27 mouse cellular contexts compared by ENCODE assay signal in the genomic region with DNA sequence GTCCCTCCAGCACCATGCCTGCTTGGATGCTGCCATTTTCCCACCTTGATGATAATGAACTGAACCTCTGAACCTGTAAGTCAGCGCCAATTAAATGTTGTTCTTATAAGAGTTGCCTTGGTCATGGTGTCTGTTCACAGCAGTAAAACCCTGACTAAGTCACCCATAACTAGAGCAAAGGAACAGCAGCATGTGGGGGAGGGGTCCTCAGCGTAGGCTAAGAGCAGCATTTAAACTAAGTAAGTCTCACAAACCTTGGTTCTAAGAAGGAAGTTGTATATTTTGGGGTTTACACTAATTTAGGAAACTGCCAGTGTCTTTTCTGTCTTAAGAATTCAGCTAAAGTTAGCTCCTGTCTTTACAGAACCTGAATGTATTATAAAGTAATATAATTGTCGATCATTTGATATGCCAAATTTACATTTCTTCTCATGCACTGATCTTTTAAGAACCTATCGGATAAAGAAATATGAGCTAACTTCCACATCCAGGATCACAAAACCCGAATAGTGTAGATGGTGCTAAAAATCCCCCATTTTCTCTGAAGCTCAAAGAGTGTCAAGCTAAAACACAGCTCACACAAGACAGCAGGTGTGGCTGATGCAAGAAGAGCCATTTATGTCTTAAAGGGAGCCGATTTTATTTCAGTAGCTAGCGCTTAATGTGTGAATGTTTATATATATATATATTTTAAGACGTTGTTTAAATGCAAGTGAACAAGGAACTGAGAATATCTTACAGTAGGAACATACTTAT. TPM values are rescaled to one million over a fixed set of nuclear protein-coding genes. Genes with fewer than 3 reads are reported as not detected.
"Had no signal": no experiment of that assay in that cellular context is flagged by ENCODE, and none has a peak within 500 bp of the region (broad histone marks: within the 10 kb centered on the region; RNA-seq: fewer than 3 reads in every experiment).

No protein-coding gene starts in this region.

- H3K4me1 ChIP-seq: intestine, embryonic 15.5 days; kidney, embryonic 15.5 days; limb, embryonic 12.5 days; limb, embryonic 15.5 days; midbrain, embryonic 12.5 days; midbrain, embryonic 15.5 days; neural tube, embryonic 12.5 days had no signal

- H3K4me3 ChIP-seq: intestine, embryonic 15.5 days; kidney, embryonic 15.5 days; limb, embryonic 12.5 days; limb, embryonic 15.5 days; midbrain, embryonic 12.5 days; midbrain, embryonic 15.5 days; neural tube, embryonic 12.5 days; neural tube, embryonic 15.5 days had no signal

- H3K36me3 ChIP-seq: intestine, embryonic 15.5 days; kidney, embryonic 15.5 days; limb, embryonic 12.5 days; limb, embryonic 15.5 days; midbrain, embryonic 12.5 days; midbrain, embryonic 15.5 days; neural tube, embryonic 12.5 days; neural tube, embryonic 15.5 days had no signal

- H3K27ac ChIP-seq: intestine, embryonic 15.5 days; kidney, embryonic 15.5 days; limb, embryonic 12.5 days; limb, embryonic 15.5 days; liver, embryonic 14.5 days; macrophage; midbrain, embryonic 12.5 days; midbrain, embryonic 15.5 days; neural tube, embryonic 12.5 days; neural tube, embryonic 15.5 days had no signal

- H3K27me3 ChIP-seq: intestine, embryonic 15.5 days; kidney, embryonic 15.5 days; limb, embryonic 12.5 days; limb, embryonic 15.5 days; midbrain, embryonic 12.5 days; midbrain, embryonic 15.5 days; neural tube, embryonic 12.5 days; neural tube, embryonic 15.5 days had no signal

- H3K9ac ChIP-seq: intestine, embryonic 15.5 days; kidney, embryonic 15.5 days; limb, embryonic 12.5 days; limb, embryonic 15.5 days; liver, embryonic 14.5 days; liver, postnatal 0 days; lung, embryonic 14.5 days; midbrain, embryonic 12.5 days; midbrain, embryonic 15.5 days; neural tube, embryonic 12.5 days; neural tube, embryonic 15.5 days had no signal

- H3K9me3 ChIP-seq: intestine, embryonic 15.5 days; kidney, embryonic 15.5 days; limb, embryonic 12.5 days; limb, embryonic 15.5 days; midbrain, embryonic 12.5 days; midbrain, embryonic 15.5 days; neural tube, embryonic 12.5 days; neural tube, embryonic 15.5 days had no signal

- DNase-seq: kidney, adult 11 months; kidney, adult 8-10 months; kidney, postnatal 10 days; kidney, postnatal 36 days; layer of hippocampus, postnatal 36 days; left cerebral cortex, postnatal 4 days; liver, postnatal 0 days; lung, embryonic 14.5 days; retina, postnatal 1 day; right cerebral cortex, postnatal 14 days; thymus, adult 2 months; thymus, postnatal 14 days; thymus, postnatal 4 days had no signal

- ATAC-seq: intestine, embryonic 15.5 days; liver, postnatal 0 days; lung, postnatal 0 days; midbrain, embryonic 15.5 days had no signal

- H3K4me2 ChIP-seq: intestine, embryonic 15.5 days; kidney, embryonic 15.5 days; limb, embryonic 12.5 days; limb, embryonic 15.5 days; liver, embryonic 11.5 days; lung, embryonic 14.5 days; midbrain, embryonic 12.5 days; midbrain, embryonic 15.5 days; neural tube, embryonic 12.5 days; neural tube, embryonic 15.5 days had no signal

RNA-seq across cellular contexts. Expression of gene Myo16, which starts 45.0 kb away (rescaled TPM):
- total RNA-seq: megakaryocyte, adult 5-6 weeks had no signal
- polyA plus RNA-seq: macrophage; small intestine, adult 2 months had no signal
